Mouse (Mus musculus): ENCODE data around the gene Nploc4. TPM values are rescaled to one million over a fixed set of nuclear protein-coding genes. Genes with fewer than 3 reads are reported as not detected.
"Not testable (repeated sequence)": the region's sequence is repeated elsewhere in the genome, so short reads cannot be mapped to it uniquely, and the experiment has no call there.

Gene Nploc4
- polyA plus RNA-seq, 1 experiment from 2014 or later, result 49.8 TPM

DNA sequence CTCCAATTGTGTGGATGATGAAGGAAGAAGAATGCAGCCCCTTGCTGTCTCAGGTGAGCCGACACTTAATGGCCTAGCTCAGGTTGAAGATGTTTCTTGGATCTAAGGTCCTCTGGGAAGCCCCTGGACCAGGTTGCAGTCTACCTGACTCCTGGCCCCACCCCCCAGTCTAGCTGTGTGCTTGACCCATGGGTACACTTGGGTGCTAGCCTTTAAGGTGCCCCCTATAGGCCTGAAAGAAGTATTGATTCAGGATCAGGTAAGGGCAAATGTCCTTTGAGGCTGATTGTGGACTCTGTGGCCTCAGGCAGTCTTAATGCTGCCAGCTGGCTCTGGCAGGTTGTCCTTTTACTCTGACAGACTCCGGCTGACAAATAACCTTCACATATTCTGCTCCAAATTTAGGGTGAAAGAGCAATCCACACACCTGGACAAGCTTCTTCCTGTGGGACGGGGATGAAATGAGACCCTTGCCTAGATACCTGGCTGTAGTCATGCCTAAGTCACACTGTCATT, 5.3 kb upstream of the Nploc4 start:
- Histone ChIP-seq H3K27me3 (no peaks in the 10 kb centered on the region), H3K27ac (no peak overlapping the region), H3K36me3 (no peaks in the 10 kb centered on the region), H3K4me1 (replicated peaks) (no peaks in the 10 kb centered on the region; the same call in 1 of the 2 replicates), H3K4me2 (no peak overlapping the region), H3K9ac (replicated peaks) (no peak overlapping the region), H3K9me3 (no peaks in the 10 kb centered on the region), H3K4me3 (replicated peaks) (no peak overlapping the region)
- WGBS, result 81% methylated on average over 3 of the region's 3 CpGs
- no peak for ATAC-seq (ENCODE audit: insufficient number of reproducible peaks, insufficient read depth, low FRiP score, low TSS enrichment, low read depth)

DNA sequence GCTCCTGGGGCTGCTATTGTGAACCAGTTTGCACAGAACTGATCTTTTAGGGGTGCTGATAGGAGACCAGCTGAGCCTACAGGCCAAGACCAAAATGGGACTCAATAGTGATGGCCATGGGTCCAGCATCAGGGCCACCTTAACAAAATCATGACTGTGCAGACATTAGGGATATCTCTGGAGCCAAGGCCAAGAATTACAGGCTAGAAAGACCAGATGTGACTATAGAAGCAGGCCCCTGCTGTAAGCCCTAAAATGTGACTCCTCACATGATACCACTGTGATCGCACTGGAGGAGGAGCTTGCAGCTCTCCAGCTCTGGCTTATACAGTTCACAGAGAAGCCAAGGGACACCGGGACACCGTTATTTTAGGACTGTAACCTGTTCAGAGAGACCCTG, 4.8 kb upstream of the Nploc4 start, which contains the start of gene Tspan10:
Tspan10 (plus strand) TSS at position 301 of the 400 bp plus-strand sequence.
- ATAC-seq (ENCODE audit: insufficient number of reproducible peaks, insufficient read depth, low FRiP score, low TSS enrichment, low read depth), result no peak
- no peaks in the 10 kb centered on the region; the same call in 1 of the 2 replicates for H3K4me1 ChIP-seq (replicated peaks)
- no peak within 1 kb of the TSS for H3K9ac ChIP-seq (replicated peaks)
- WGBS, result 90% methylated on average over 3 of the region's 3 CpGs
- H3K36me3 ChIP-seq, result no peaks in the 10 kb centered on the region
- H3K27me3 ChIP-seq, result no peaks in the 10 kb centered on the region
- H3K4me3 ChIP-seq (replicated peaks), result no peak within 1 kb of the TSS
- H3K27ac ChIP-seq, result no peak within 1 kb of the TSS
- no peaks in the 10 kb centered on the region for H3K9me3 ChIP-seq
- H3K4me2 ChIP-seq, result no peak within 1 kb of the TSS

DNA sequence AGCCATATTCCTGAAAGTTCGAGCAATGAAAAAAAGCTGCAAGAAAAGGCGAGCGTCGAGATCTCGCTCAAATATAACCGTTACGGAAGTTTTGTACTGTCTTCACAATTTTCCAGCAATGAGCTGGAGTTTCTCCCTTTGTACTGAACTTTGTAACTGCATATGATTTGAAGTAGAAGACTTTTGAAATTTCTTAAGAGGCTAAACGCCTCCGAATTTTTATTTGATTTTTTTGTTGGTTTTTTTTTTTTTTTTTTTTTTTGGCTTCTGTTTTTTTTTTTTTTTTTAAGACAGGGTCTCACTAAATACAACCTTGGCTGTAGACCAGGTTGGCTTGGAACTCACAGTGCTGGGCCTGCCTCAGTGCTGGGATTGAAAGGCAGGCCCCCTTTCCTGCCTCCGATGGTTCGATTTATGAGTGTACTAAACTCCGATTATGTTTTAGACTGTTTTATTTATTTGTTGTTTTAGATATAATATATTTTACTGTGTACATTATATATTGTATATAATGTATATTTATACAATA, 413 bp upstream of the Nploc4 start:
- Histone ChIP-seq H3K9me3 (no peaks in the 10 kb centered on the region), H3K27me3 (no peaks in the 10 kb centered on the region), H3K4me3 (replicated peaks) (peak overlapping the region; percentile 99), H3K9ac (replicated peaks) (peak overlapping the region; percentile 98), H3K36me3 (peaks cover 25% of the 10 kb centered on the region), H3K27ac (peak overlapping the region; percentile 85), H3K4me2 (peak overlapping the region; percentile 96), H3K4me1 (replicated peaks) (peaks cover 12% of the 10 kb centered on the region)
- no peak for ATAC-seq (ENCODE audit: insufficient number of reproducible peaks, insufficient read depth, low FRiP score, low TSS enrichment, low read depth)
- 28% methylated on average over 12 of the region's 12 CpGs for WGBS

DNA sequence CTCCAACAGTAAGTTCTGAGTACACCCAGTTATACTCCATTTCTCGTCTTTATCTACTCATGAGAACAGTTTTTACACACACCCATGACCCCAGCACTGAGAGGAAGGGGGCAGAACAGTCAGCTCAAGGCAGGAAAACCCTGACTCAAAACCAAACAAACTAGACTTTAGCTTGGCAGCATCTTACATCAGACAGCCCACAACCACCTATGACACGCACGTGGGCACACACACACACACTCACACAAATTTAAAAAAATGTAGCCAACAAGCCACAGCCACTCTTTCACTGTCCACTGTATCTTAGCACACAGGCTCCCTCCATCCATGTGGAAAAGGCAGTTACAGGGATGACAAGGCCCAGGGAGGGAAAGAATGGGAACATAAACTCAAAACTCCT, 10.8 kb downstream of the Nploc4 start:
- no peaks in the 10 kb centered on the region for H3K27me3 ChIP-seq
- peaks cover 84% of the 10 kb centered on the region for H3K36me3 ChIP-seq
- H3K27ac ChIP-seq, result no peak overlapping the region
- no peak overlapping the region for H3K4me3 ChIP-seq (replicated peaks)
- whole genome bisulfite sequencing, result 94% methylated on average over 3 of the region's 3 CpGs
- no peak for ATAC-seq (ENCODE audit: insufficient number of reproducible peaks, insufficient read depth, low FRiP score, low TSS enrichment, low read depth)
- H3K4me2 ChIP-seq, result no peak overlapping the region
- no peak overlapping the region for H3K9ac ChIP-seq (replicated peaks)
- H3K9me3 ChIP-seq, result no peaks in the 10 kb centered on the region
- H3K4me1 ChIP-seq (replicated peaks), result peaks cover 16% of the 10 kb centered on the region

DNA sequence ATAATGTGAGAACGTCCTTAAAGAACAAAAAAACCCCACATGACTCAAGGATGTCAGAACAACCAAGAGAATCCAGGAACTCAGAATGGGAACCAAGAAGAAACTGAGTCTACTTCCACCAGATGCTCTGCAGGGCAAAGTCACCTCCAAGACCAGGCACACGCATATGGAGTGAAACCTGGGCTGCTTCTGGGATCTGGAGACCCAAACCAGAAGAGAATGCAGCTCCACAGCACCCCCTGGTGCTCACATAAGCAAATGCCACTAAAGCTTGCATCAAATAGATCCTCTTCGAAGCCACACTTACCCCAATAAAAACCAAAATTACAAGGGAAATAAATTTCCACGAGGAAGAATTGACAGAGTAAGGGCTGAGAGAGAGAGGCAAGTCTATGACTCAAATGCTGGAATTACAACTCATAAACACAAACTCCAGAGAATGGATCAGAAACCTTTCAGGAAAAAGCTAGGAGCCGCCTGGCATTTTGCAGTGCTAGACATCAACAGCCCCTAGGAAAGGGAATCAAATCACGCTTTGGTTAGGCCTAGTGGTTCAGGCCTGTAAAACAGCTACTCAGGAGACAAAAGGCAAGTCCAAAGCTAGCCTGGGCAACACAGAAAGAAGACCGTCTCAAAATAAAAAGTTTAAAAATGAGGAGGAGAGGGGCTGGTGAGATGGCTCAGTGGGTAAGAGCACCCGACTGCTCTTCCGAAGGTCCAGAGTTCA, 13.8 kb downstream of the Nploc4 start:
- no peak overlapping the region for H3K4me2 ChIP-seq
- 62% methylated on average over 9 of the region's 9 CpGs for WGBS
- no peak overlapping the region for H3K4me3 ChIP-seq (replicated peaks)
- H3K9ac ChIP-seq (replicated peaks), result no peak overlapping the region; the same call in 1 of the 2 replicates
- ATAC-seq (ENCODE audit: insufficient number of reproducible peaks, insufficient read depth, low FRiP score, low TSS enrichment, low read depth), result no peak
- H3K36me3 ChIP-seq, result peaks cover 86% of the 10 kb centered on the region
- peaks cover 16% of the 10 kb centered on the region for H3K4me1 ChIP-seq (replicated peaks)
- H3K9me3 ChIP-seq, result no peaks in the 10 kb centered on the region
- H3K27me3 ChIP-seq, result no peaks in the 10 kb centered on the region
- H3K27ac ChIP-seq, result peak overlapping the region; percentile 35

DNA sequence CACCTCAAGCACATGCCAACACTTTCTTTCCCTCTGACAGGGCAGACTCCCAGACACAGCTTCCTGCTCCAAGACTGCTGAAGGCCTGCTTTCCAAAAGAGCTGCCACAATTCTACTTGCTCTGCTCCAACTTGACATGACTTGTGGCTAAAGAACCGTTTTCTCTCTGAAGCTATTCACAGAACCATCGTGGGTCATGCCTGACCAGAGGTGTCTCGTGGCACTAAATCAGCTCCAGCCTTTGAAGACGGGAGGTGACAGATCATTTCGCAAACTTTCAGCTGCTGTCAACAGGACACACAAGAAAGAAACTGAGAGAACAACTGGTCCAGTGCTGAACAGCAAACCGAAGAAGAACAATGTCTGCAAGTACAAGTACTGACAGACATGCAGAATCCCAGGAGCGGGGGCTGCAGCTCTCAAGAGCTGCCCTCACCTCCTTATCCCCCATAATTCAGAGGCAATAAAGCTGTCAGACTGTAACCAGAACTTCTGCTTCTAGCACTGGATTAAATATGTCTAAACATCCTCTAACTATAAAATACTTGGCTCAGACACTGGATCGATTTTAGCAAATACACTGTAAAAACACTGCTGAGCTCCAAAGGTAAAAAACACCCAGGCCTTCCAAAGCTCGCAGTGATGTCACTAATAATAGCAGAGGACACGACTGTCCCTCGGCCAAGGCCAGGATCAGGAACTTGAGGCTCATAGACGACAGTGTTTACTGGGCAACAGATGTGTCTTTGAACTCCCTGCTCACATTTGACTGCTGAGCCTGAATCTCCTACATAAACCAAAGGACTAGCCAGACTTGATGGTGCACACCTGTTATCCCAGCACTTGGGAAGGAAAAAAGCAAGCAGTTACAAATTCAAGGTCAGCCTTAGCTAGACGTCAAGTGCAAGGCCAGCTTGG, 14.6 kb downstream of the Nploc4 start:
- peaks cover 86% of the 10 kb centered on the region for H3K36me3 ChIP-seq
- ATAC-seq (ENCODE audit: insufficient number of reproducible peaks, insufficient read depth, low FRiP score, low TSS enrichment, low read depth), result no peak
- no peak overlapping the region for H3K4me3 ChIP-seq (replicated peaks)
- peaks cover 16% of the 10 kb centered on the region for H3K4me1 ChIP-seq (replicated peaks)
- H3K9me3 ChIP-seq, result no peaks in the 10 kb centered on the region
- H3K27me3 ChIP-seq, result no peaks in the 10 kb centered on the region
- peak overlapping the region; percentile 14; the same call in 1 of the 2 replicates for H3K9ac ChIP-seq (replicated peaks)
- H3K27ac ChIP-seq, result peak overlapping the region; percentile 70
- H3K4me2 ChIP-seq, result no peak overlapping the region
- WGBS, result 51% methylated on average over 13 of the region's 13 CpGs

DNA sequence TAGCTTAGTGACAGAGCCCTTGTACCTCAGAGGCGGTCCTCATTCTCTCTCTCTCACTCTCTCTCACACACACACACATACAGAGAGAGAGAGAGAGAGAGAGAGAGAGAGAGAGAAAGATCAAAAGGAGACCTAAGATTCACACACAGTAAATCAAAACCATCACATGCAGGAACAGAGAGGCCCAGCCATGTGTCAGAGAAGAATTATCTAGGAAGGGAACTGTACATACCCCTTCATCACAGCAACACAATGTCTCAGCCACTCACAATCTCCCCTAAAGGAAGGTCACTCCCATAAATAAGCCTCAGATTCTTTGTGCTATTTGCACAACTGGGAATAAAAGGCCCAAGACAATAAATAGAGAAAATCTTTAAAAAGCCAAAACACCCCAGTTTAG, 18.9 kb downstream of the Nploc4 start:
- Histone ChIP-seq H3K27ac (no peak overlapping the region), H3K36me3 (peaks cover 92% of the 10 kb centered on the region), H3K4me1 (replicated peaks) (peaks cover 16% of the 10 kb centered on the region), H3K4me3 (replicated peaks) (no peak overlapping the region), H3K4me2 (no peak overlapping the region), H3K9me3 (no peaks in the 10 kb centered on the region), H3K9ac (replicated peaks) (no peak overlapping the region), H3K27me3 (no peaks in the 10 kb centered on the region)
- no peak for ATAC-seq (ENCODE audit: insufficient number of reproducible peaks, insufficient read depth, low FRiP score, low TSS enrichment, low read depth)
- WGBS, result 92% methylated on average over 1 of the region's 1 CpGs

DNA sequence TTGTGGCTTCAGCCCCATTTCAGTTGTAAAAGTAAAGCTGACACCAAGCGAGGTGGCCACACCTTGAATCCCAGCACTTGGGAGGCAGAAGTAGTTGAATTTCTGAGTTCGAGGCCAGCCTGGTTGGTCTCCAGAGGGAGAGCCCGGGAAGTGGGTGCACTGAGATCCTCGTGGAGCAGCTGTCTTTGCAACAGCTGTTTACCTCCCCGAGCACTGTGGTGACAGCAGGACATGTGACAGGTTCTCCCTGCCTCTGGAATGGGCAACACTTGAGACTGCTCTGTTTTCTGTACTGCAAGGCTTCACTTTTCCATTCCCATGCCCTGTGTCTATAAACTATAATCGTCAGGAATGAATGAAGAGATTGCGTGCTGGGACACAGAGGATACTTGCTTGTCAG, 19.7 kb downstream of the Nploc4 start:
- Histone ChIP-seq H3K4me3 (replicated peaks) (no peak overlapping the region), H3K4me1 (replicated peaks) (peaks cover 9% of the 10 kb centered on the region), H3K27ac (no peak overlapping the region), H3K27me3 (no peaks in the 10 kb centered on the region), H3K9me3 (no peaks in the 10 kb centered on the region), H3K4me2 (no peak overlapping the region), H3K9ac (replicated peaks) (no peak overlapping the region), H3K36me3 (peaks cover 94% of the 10 kb centered on the region)
- ATAC-seq (ENCODE audit: insufficient number of reproducible peaks, insufficient read depth, low FRiP score, low TSS enrichment, low read depth), result no peak
- 88% methylated on average over 7 of the region's 7 CpGs for WGBS

DNA sequence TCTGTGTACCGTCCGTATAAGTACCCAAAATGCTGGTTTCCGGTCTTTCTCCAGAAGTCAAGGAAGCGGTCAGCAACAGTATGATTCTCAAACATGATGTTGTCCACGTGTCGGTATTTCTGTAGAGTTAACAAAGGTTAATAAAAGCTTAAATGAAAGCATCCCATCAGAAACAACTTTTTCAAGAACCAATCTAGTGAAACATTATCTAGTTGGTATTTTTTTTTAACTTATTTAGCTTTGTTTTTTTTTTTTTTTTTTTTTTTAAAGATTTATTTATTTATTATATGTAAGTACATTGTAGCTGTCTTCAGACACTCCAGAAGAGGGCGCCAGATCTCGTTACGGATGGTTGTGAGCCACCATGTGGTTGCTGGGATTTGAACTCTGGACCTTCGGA, 23.9 kb downstream of the Nploc4 start:
- H3K4me2 ChIP-seq; H3K27me3 ChIP-seq; H3K4me1 ChIP-seq (replicated peaks); H3K9ac ChIP-seq (replicated peaks); H3K9me3 ChIP-seq; ATAC-seq (ENCODE audit: insufficient number of reproducible peaks, insufficient read depth, low FRiP score, low TSS enrichment, low read depth); H3K27ac ChIP-seq; H3K4me3 ChIP-seq (replicated peaks): not testable (repeated sequence)
- WGBS, result 92% methylated on average over 7 of the region's 10 CpGs
- H3K36me3 ChIP-seq, result peaks cover 96% of the 10 kb centered on the region

DNA sequence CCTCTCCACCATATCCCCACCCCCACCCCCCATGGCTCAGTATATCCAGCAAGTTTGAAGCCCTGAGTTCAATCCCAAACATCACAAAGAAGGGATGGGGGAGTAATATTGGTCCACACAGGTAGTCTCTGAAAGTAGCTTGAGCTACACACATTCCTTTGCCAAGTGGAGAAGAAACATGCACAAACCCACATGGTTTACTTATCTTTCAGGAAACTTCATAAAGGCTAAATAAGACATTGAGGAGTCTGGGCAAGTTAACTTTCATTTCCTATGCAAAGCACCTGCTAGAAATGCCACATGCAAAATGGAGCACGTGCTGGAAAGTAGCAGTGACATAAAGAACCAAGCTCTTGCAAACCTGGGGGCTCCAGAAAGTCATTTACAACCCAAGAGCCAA, 31.1 kb downstream of the Nploc4 start:
- WGBS, result 74% methylated on average over 1 of the region's 1 CpGs
- no peak overlapping the region for H3K9ac ChIP-seq (replicated peaks)
- no peaks in the 10 kb centered on the region for H3K4me1 ChIP-seq (replicated peaks)

DNA sequence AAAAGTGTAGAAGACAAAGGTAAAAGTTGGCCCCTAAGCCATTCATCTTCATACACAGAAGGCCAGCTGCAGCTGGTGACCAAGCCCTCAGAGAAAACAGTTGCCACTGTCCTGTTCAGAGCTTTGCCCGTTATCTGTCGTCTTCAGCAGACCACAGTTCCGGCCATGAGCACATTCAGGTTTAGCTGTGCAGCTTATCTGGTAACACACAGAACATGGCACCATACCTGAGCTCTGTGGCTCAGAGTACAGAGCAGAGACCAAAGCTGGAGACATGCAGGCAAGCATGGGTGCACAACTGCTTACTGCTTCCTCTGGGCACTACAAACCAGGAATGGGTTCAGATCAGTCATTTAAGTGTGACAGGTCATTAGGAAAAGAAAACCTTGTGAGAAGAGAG, 31.6 kb downstream of the Nploc4 start:
- H3K9me3 ChIP-seq, result no peaks in the 10 kb centered on the region
- H3K4me1 ChIP-seq (replicated peaks), result no peaks in the 10 kb centered on the region
- WGBS, result 93% methylated on average over 3 of the region's 3 CpGs
- H3K4me2 ChIP-seq, result no peak overlapping the region
- H3K4me3 ChIP-seq (replicated peaks), result no peak overlapping the region
- no peak overlapping the region for H3K9ac ChIP-seq (replicated peaks)
- H3K27me3 ChIP-seq, result no peaks in the 10 kb centered on the region
- H3K36me3 ChIP-seq, result peaks cover 99% of the 10 kb centered on the region
- no peak overlapping the region for H3K27ac ChIP-seq
- ATAC-seq (ENCODE audit: insufficient number of reproducible peaks, insufficient read depth, low FRiP score, low TSS enrichment, low read depth), result no peak

More for the DNA sequence above, 31.1 kb downstream of the Nploc4 start:
- Histone ChIP-seq H3K36me3 (peaks cover 99% of the 10 kb centered on the region), H3K4me3 (replicated peaks) (no peak overlapping the region), H3K9me3 (no peaks in the 10 kb centered on the region), H3K4me2 (no peak overlapping the region), H3K27ac (no peak overlapping the region), H3K27me3 (no peaks in the 10 kb centered on the region)
- no peak for ATAC-seq (ENCODE audit: insufficient number of reproducible peaks, insufficient read depth, low FRiP score, low TSS enrichment, low read depth)
